Mouse (Mus musculus): Measurements from ENCODE around the gene Eid3. TPM values are rescaled to one million over a fixed set of nuclear protein-coding genes. Genes with fewer than 3 reads are reported as not detected.

The Eid3 gene
- polyA plus RNA-seq, 1 experiment from 2014 or later: 0.20 TPM

- H3K36me3 ChIP-seq: peaks cover 89% of the 10 kb centered on the region
- H3K4me3 ChIP-seq: no peak overlapping the region
- DNase-seq (ENCODE audit: low spot score): no peak
- H3K27me3 ChIP-seq (ENCODE audit: insufficient read depth, poor library complexity, severe bottlenecking): no peaks in the 10 kb centered on the region
- WGBS: 91% methylated on average over 6 of the region's 6 CpGs
- peaks cover 16% of the 10 kb centered on the region for H3K4me1 ChIP-seq (replicated peaks)
- H3K9me3 ChIP-seq: no peaks in the 10 kb centered on the region
- no peak overlapping the region for H3K27ac ChIP-seq
Measured at GRCm38 (mm10) chr10:82868418-82869086, 2.1 kb downstream of the Eid3 start.

- H3K9me3 ChIP-seq: no peaks in the 10 kb centered on the region
- no peak for DNase-seq (ENCODE audit: low spot score)
- peaks cover 93% of the 10 kb centered on the region for H3K36me3 ChIP-seq
- no peak overlapping the region for H3K4me3 ChIP-seq
- H3K27me3 ChIP-seq (ENCODE audit: insufficient read depth, poor library complexity, severe bottlenecking): no peaks in the 10 kb centered on the region
- H3K4me1 ChIP-seq (replicated peaks): peaks cover 5% of the 10 kb centered on the region; the same call in 1 of the 2 replicates
- 92% methylated on average over 10 of the region's 10 CpGs for WGBS
- H3K27ac ChIP-seq: no peak overlapping the region
Measured at GRCm38 (mm10) chr10:82875446-82875845, 9.0 kb downstream of the Eid3 start.

- Histone ChIP-seq H3K27ac (no peak overlapping the region), H3K9me3 (no peaks in the 10 kb centered on the region), H3K27me3 (ENCODE audit: insufficient read depth, poor library complexity, severe bottlenecking) (no peaks in the 10 kb centered on the region), H3K4me3 (no peak overlapping the region), H3K36me3 (peaks cover 93% of the 10 kb centered on the region), H3K4me1 (replicated peaks) (peaks cover 5% of the 10 kb centered on the region; the same call in 1 of the 2 replicates)
- WGBS: 86% methylated on average over 16 of the region's 16 CpGs
- no peak for DNase-seq (ENCODE audit: low spot score)
Measured at GRCm38 (mm10) chr10:82876076-82876796, 9.8 kb downstream of the Eid3 start.

GRCm38 (mm10) chr10:82887354-82887753, 20.9 kb downstream of the Eid3 start:
- no peak overlapping the region for H3K27ac ChIP-seq
- no peak overlapping the region for H3K4me3 ChIP-seq
- H3K9me3 ChIP-seq: no peaks in the 10 kb centered on the region
- DNase-seq (ENCODE audit: low spot score): no peak
- H3K27me3 ChIP-seq (ENCODE audit: insufficient read depth, poor library complexity, severe bottlenecking): no peaks in the 10 kb centered on the region
- WGBS: 93% methylated on average over 6 of the region's 6 CpGs
- H3K4me1 ChIP-seq (replicated peaks): peaks cover under 1% of the 10 kb centered on the region
- H3K36me3 ChIP-seq: peaks cover 97% of the 10 kb centered on the region

GRCm38 (mm10) chr10:82888576-82888975, 22.1 kb downstream of the Eid3 start:
- Histone ChIP-seq H3K36me3 (peaks cover 97% of the 10 kb centered on the region), H3K9me3 (no peaks in the 10 kb centered on the region), H3K27me3 (ENCODE audit: insufficient read depth, poor library complexity, severe bottlenecking) (no peaks in the 10 kb centered on the region), H3K27ac (no peak overlapping the region), H3K4me3 (no peak overlapping the region), H3K4me1 (replicated peaks) (peaks cover 12% of the 10 kb centered on the region)
- WGBS: 94% methylated on average over 8 of the region's 8 CpGs
- DNase-seq (ENCODE audit: low spot score): no peak

- Histone ChIP-seq H3K4me3 (no peak overlapping the region), H3K27ac (no peak overlapping the region), H3K27me3 (ENCODE audit: insufficient read depth, poor library complexity, severe bottlenecking) (no peaks in the 10 kb centered on the region), H3K9me3 (no peaks in the 10 kb centered on the region), H3K4me1 (replicated peaks) (peaks cover 21% of the 10 kb centered on the region), H3K36me3 (peaks cover 97% of the 10 kb centered on the region)
- WGBS: 91% methylated on average over 9 of the region's 9 CpGs
- no peak for DNase-seq (ENCODE audit: low spot score)
Measured at GRCm38 (mm10) chr10:82889447-82889973, 23.1 kb downstream of the Eid3 start.

- Histone ChIP-seq H3K9me3 (no peaks in the 10 kb centered on the region), H3K27ac (no peak overlapping the region), H3K4me3 (no peak overlapping the region), H3K27me3 (ENCODE audit: insufficient read depth, poor library complexity, severe bottlenecking) (no peaks in the 10 kb centered on the region), H3K36me3 (peaks cover 97% of the 10 kb centered on the region), H3K4me1 (replicated peaks) (peaks cover 22% of the 10 kb centered on the region)
- 88% methylated on average over 2 of the region's 2 CpGs for WGBS
- no peak for DNase-seq (ENCODE audit: low spot score)
Measured at GRCm38 (mm10) chr10:82890936-82891335, 24.5 kb downstream of the Eid3 start.

GRCm38 (mm10) chr10:82891427-82891826, 25.0 kb downstream of the Eid3 start:
- DNase-seq (ENCODE audit: low spot score): no peak
- Histone ChIP-seq H3K27ac (no peak overlapping the region), H3K27me3 (ENCODE audit: insufficient read depth, poor library complexity, severe bottlenecking) (no peaks in the 10 kb centered on the region), H3K36me3 (peaks cover 97% of the 10 kb centered on the region), H3K9me3 (no peaks in the 10 kb centered on the region), H3K4me1 (replicated peaks) (peaks cover 22% of the 10 kb centered on the region), H3K4me3 (no peak overlapping the region)
- WGBS: 85% methylated on average over 7 of the region's 7 CpGs

- DNase-seq (ENCODE audit: low spot score): no peak
- 88% methylated on average over 9 of the region's 9 CpGs for WGBS
- peaks cover 97% of the 10 kb centered on the region for H3K36me3 ChIP-seq
- H3K27ac ChIP-seq: peak overlapping the region; percentile 70
- no peak overlapping the region for H3K4me3 ChIP-seq
- H3K9me3 ChIP-seq: no peaks in the 10 kb centered on the region
- H3K4me1 ChIP-seq (replicated peaks): peaks cover 22% of the 10 kb centered on the region
- no peaks in the 10 kb centered on the region for H3K27me3 ChIP-seq (ENCODE audit: insufficient read depth, poor library complexity, severe bottlenecking)
Measured at GRCm38 (mm10) chr10:82892442-82893055, 26.1 kb downstream of the Eid3 start.

- Histone ChIP-seq H3K4me1 (replicated peaks) (peaks cover 22% of the 10 kb centered on the region), H3K4me3 (no peak overlapping the region), H3K9me3 (no peaks in the 10 kb centered on the region), H3K36me3 (peaks cover 96% of the 10 kb centered on the region), H3K27ac (peak overlapping the region; percentile 35; the same call in 1 of the 2 replicates), H3K27me3 (ENCODE audit: insufficient read depth, poor library complexity, severe bottlenecking) (no peaks in the 10 kb centered on the region)
- WGBS: 81% methylated on average over 18 of the region's 18 CpGs
- DNase-seq (ENCODE audit: low spot score): no peak
Measured at GRCm38 (mm10) chr10:82893872-82894650, 27.6 kb downstream of the Eid3 start.

GRCm38 (mm10) chr10:82897936-82898335, 31.5 kb downstream of the Eid3 start:
- H3K4me1 ChIP-seq (replicated peaks): peaks cover 39% of the 10 kb centered on the region
- H3K27me3 ChIP-seq (ENCODE audit: insufficient read depth, poor library complexity, severe bottlenecking): no peaks in the 10 kb centered on the region
- H3K36me3 ChIP-seq: peaks cover 64% of the 10 kb centered on the region
- no peak overlapping the region for H3K27ac ChIP-seq
- no peaks in the 10 kb centered on the region for H3K9me3 ChIP-seq
- no peak overlapping the region for H3K4me3 ChIP-seq
- 94% methylated on average over 13 of the region's 13 CpGs for WGBS
- no peak for DNase-seq (ENCODE audit: low spot score)

- H3K4me1 ChIP-seq (replicated peaks): peaks cover 30% of the 10 kb centered on the region
- no peaks in the 10 kb centered on the region for H3K27me3 ChIP-seq (ENCODE audit: insufficient read depth, poor library complexity, severe bottlenecking)
- DNase-seq (ENCODE audit: low spot score): no peak
- no peak overlapping the region for H3K4me3 ChIP-seq
- no peak overlapping the region for H3K27ac ChIP-seq
- 69% methylated on average over 7 of the region's 7 CpGs for WGBS
- no peaks in the 10 kb centered on the region for H3K9me3 ChIP-seq
- H3K36me3 ChIP-seq: peaks cover 54% of the 10 kb centered on the region
Measured at GRCm38 (mm10) chr10:82898893-82899292, 32.5 kb downstream of the Eid3 start.
